Mouse (Mus musculus) lung, adult 2 months (tissue): Measurements from ENCODE around the gene Gm36028. TPM values are rescaled to one million over a fixed set of nuclear protein-coding genes. Genes with fewer than 3 reads are reported as not detected.

Experiments used
- DNase-seq: peaks from one replicate; pipeline ENCODE4 v3.0.0; 2022
- H3K4me1 ChIP-seq: fragments of 200-500 bp; 2 replicates; pipeline ENCODE4 v1.6.1; 2011; ENCODE audit warnings: low read length; ENCODE audit not compliant: control insufficient read depth, insufficient read depth
- H3K4me3 ChIP-seq: fragments of 200-500 bp; replicated peaks from 2 replicates; pipeline ENCODE3; 2011; ENCODE audit warnings: low read depth, mild to moderate bottlenecking, control low read depth, low read length; ENCODE audit errors: extremely low read depth
- CTCF ChIP-seq: fragments of 200-500 bp; IDR thresholded peaks from 2 replicates; pipeline ENCODE4 v1.5.1; 2011; ENCODE audit warnings: mild to moderate bottlenecking, low read length, control low read depth; ENCODE audit not compliant: insufficient read depth
- POLR2A ChIP-seq: fragments of 200-500 bp; IDR thresholded peaks from 2 replicates; pipeline ENCODE4 v1.6.1; 2011; ENCODE audit warnings: low read depth, mild to moderate bottlenecking, control low read depth, low read length, borderline replicate concordance; ENCODE audit errors: extremely low read depth
- whole genome bisulfite sequencing: fragments of 180-500 bp; shearing (Covaris S2); methylation state at CpG from one replicate; pipeline ENCODE4 v1.1.7; 2018; 5-methylcytosine and 5-hydroxymethylcytosine counted together
- polyA plus RNA-seq: library from polyadenylated mRNA; depleted of rRNA; stranded (reverse); fragments of >200 nt; gene quantifications from 2 replicates; pipeline ENCODE4 v1.2.3, GENCODE M21; 2012

Gm36028 gene
- polyA plus RNA-seq, 1 experiment = 0.38 TPM

- Histone ChIP-seq H3K4me1 (peaks cover 11% of the 10 kb centered on the region), H3K4me3 (no peak overlapping the region)
- DNase-seq = peak; percentile 53
- TF ChIP-seq POLR2A (no peak), CTCF (peak; percentile 73)
- WGBS = 9% methylated on average over 7 of the region's 7 CpGs
Measured at GRCm38 (mm10) chr16:37814383-37814971, 46.5 kb downstream of the Gm36028 start.

- Histone ChIP-seq H3K4me1 (peaks cover 11% of the 10 kb centered on the region), H3K4me3 (no peak overlapping the region)
- TF ChIP-seq POLR2A (no peak), CTCF (no peak)
- 24% methylated on average over 5 of the region's 5 CpGs for WGBS
- no peak for DNase-seq
Measured at GRCm38 (mm10) chr16:37813691-37814382, 47.1 kb downstream of the Gm36028 start.

- TF ChIP-seq POLR2A (no peak), CTCF (no peak)
- DNase-seq = no peak
- Histone ChIP-seq H3K4me3 (no peak overlapping the region), H3K4me1 (peaks cover 11% of the 10 kb centered on the region)
- 28% methylated on average over 9 of the region's 9 CpGs for WGBS
Measured at GRCm38 (mm10) chr16:37812474-37812886, 48.5 kb downstream of the Gm36028 start.

- Histone ChIP-seq H3K4me1 (peaks cover 11% of the 10 kb centered on the region), H3K4me3 (no peak overlapping the region)
- DNase-seq = no peak
- WGBS = 67% methylated on average over 8 of the region's 8 CpGs
- TF ChIP-seq CTCF = no peak
- no peak for TF ChIP-seq POLR2A
Measured at GRCm38 (mm10) chr16:37811874-37812273, 49.1 kb downstream of the Gm36028 start.

GRCm38 (mm10) chr16:37809623-37809992, 51.3 kb downstream of the Gm36028 start:
- DNase-seq = no peak
- H3K4me1 ChIP-seq = peaks cover 11% of the 10 kb centered on the region

GRCm38 (mm10) chr16:37808866-37809622, 51.9 kb downstream of the Gm36028 start:
- TF ChIP-seq POLR2A (no peak), CTCF (no peak)
- DNase-seq = peak; percentile 44
- H3K4me3 ChIP-seq = no peak overlapping the region
- WGBS = 31% methylated on average over 10 of the region's 10 CpGs
- peaks cover 11% of the 10 kb centered on the region for H3K4me1 ChIP-seq

More at GRCm38 (mm10) chr16:37809623-37809992, 51.3 kb downstream of the Gm36028 start:
- WGBS = 47% methylated on average over 6 of the region's 6 CpGs
- TF ChIP-seq POLR2A (no peak), CTCF (no peak)
- H3K4me3 ChIP-seq = no peak overlapping the region

GRCm38 (mm10) chr16:37807269-37807668, 53.7 kb downstream of the Gm36028 start:
- DNase-seq = no peak
- no peak for TF ChIP-seq POLR2A
- TF ChIP-seq CTCF = no peak
- no peak overlapping the region for H3K4me3 ChIP-seq
- H3K4me1 ChIP-seq = peaks cover 4% of the 10 kb centered on the region; the same call in 1 of the 2 replicates
- WGBS = 84% methylated on average over 8 of the region's 8 CpGs

- Histone ChIP-seq H3K4me1 (no peaks in the 10 kb centered on the region), H3K4me3 (no peak overlapping the region)
- 84% methylated on average over 3 of the region's 3 CpGs for WGBS
- no peak for DNase-seq
- TF ChIP-seq POLR2A = no peak
- no peak for TF ChIP-seq CTCF
Measured at GRCm38 (mm10) chr16:37805746-37806495, 55.0 kb downstream of the Gm36028 start.

GRCm38 (mm10) chr16:37803387-37803950, 57.5 kb downstream of the Gm36028 start:
- H3K4me1 ChIP-seq = no peaks in the 10 kb centered on the region
- DNase-seq = no peak
- TF ChIP-seq CTCF (no peak), POLR2A (no peak)
- WGBS = 95% methylated on average over 9 of the region's 9 CpGs
- H3K4me3 ChIP-seq = no peak overlapping the region
